Mouse (Mus musculus): ENCODE measurements around the gene Skp2. TPM values are rescaled to one million over a fixed set of nuclear protein-coding genes. Genes with fewer than 3 reads are reported as not detected.

The Skp2 gene
- polyA plus RNA-seq, 1 experiment = 22.1 TPM

- H3K27ac ChIP-seq (ENCODE audit: insufficient read depth, low read length) = no peak overlapping the region
- TF ChIP-seq CTCF (IDR thresholded peaks at IDR 0.05; ENCODE audit: borderline replicate concordance, insufficient read depth, low read length) = no peak
- TF ChIP-seq POLR2A (IDR thresholded peaks at IDR 0.05; ENCODE audit: low read depth, low read length) = no peak
- H3K4me1 ChIP-seq (ENCODE audit: control insufficient read depth, insufficient read depth, low read length) = peaks cover 3% of the 10 kb centered on the region; the same call in 1 of the 2 replicates
- no peak overlapping the region for H3K4me3 ChIP-seq (ENCODE audit: insufficient read depth, low read length)
These were observed 75.0 kb downstream of the Skp2 start for GRCm38 (mm10) chr15:9080206-9080605.

- Histone ChIP-seq H3K27ac (ENCODE audit: insufficient read depth, low read length) (no peak overlapping the region), H3K4me3 (ENCODE audit: insufficient read depth, low read length) (no peak overlapping the region), H3K4me1 (ENCODE audit: control insufficient read depth, insufficient read depth, low read length) (peaks cover 4% of the 10 kb centered on the region)
- TF ChIP-seq POLR2A (IDR thresholded peaks at IDR 0.05; ENCODE audit: low read depth, low read length) (no peak), CTCF (IDR thresholded peaks at IDR 0.05; ENCODE audit: borderline replicate concordance, insufficient read depth, low read length) (no peak)
These were observed 75.6 kb downstream of the Skp2 start for GRCm38 (mm10) chr15:9079626-9080025.

- no peak for TF ChIP-seq CTCF (IDR thresholded peaks at IDR 0.05; ENCODE audit: borderline replicate concordance, insufficient read depth, low read length)
- TF ChIP-seq POLR2A (IDR thresholded peaks at IDR 0.05; ENCODE audit: low read depth, low read length) = no peak
- Histone ChIP-seq H3K27ac (ENCODE audit: insufficient read depth, low read length) (no peak overlapping the region), H3K4me1 (ENCODE audit: control insufficient read depth, insufficient read depth, low read length) (peaks cover 6% of the 10 kb centered on the region), H3K4me3 (ENCODE audit: insufficient read depth, low read length) (no peak overlapping the region)
These were observed 76.5 kb downstream of the Skp2 start for GRCm38 (mm10) chr15:9078481-9079300.

DNA sequence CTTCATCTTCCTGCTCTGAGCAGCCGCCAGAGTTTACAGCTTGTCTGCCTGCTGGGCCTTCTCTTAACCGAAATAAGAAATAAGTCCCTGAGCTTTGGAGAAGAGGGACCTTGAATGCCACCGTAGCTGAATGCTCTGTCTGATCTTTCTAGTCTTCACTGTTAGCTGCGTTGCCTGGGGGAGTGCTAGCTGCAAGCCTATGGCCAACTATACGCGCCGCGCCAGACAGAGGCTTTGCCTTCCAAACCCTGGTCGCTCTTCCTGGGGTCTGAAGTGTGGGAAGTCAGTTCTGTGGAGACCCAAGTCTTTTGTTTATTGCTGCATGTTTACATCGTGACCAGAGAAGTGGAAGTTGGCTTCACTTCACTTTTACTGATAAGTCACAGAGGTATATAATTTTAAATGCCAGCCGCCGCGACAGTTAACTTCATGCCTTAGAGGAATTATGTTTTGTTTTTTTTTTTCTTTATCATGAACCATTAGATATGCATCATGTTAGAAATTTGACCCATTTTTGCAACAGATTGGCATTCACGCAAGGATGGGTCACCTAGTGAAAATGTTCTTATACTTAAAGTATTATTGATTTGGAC is 79.5 kb downstream of the Skp2 start:
- TF ChIP-seq CTCF (IDR thresholded peaks at IDR 0.05; ENCODE audit: borderline replicate concordance, insufficient read depth, low read length) = no peak
- H3K4me3 ChIP-seq (ENCODE audit: insufficient read depth, low read length) = no peak overlapping the region
- H3K4me1 ChIP-seq (ENCODE audit: control insufficient read depth, insufficient read depth, low read length) = peaks cover 6% of the 10 kb centered on the region
- 0 out of 2 replicates have a peak overlapping the region, but pooled peaks have one; percentile 30 for H3K27ac ChIP-seq (ENCODE audit: insufficient read depth, low read length)

DNA sequence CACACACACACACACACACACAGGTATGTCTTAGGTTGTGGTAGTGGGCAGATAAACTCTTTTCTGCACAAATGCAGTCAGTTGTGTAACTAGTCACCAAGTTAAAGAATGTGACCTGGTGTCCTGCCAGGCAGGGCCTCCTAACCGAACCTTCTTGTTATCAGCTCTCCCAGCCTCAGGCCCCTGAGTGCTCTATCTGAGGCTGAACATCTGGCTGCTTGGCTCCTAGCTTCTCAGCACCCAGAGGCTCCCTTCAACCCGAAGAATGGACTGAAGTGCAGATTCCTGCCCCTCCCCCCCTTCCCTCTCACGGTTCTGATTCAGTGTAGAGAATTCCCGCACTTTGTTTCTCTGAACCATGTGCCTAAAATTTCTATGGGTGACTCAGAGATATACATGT is 80.6 kb downstream of the Skp2 start:
- no peak overlapping the region for H3K4me3 ChIP-seq (ENCODE audit: insufficient read depth, low read length)
- TF ChIP-seq POLR2A (IDR thresholded peaks at IDR 0.05; ENCODE audit: low read depth, low read length) = no peak
- no peak for TF ChIP-seq CTCF (IDR thresholded peaks at IDR 0.05; ENCODE audit: borderline replicate concordance, insufficient read depth, low read length)
- H3K4me1 ChIP-seq (ENCODE audit: control insufficient read depth, insufficient read depth, low read length) = peaks cover 6% of the 10 kb centered on the region
- H3K27ac ChIP-seq (ENCODE audit: insufficient read depth, low read length) = no peak overlapping the region

DNA sequence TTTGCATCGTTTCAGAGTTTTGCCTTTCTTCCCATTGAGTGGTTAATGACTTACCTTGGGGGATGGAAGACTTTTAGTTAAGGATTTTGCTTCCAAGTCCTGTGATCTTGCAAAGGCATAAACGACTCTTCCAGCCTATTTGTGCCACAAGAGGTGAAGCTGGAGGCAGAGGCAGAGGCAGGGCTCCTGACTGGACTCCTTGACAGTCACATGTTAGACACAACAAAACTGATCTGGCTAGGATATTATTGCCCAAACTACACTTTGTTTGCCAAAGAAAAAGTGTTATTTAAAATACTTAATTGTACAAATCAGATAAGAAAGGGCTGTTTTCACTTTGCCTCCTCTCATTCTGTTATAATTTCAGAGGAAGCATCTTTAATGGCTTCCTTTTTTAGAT is 81.1 kb downstream of the Skp2 start:
- TF ChIP-seq CTCF (IDR thresholded peaks at IDR 0.05; ENCODE audit: borderline replicate concordance, insufficient read depth, low read length) = no peak
- no peak for TF ChIP-seq POLR2A (IDR thresholded peaks at IDR 0.05; ENCODE audit: low read depth, low read length)
- peaks cover 6% of the 10 kb centered on the region for H3K4me1 ChIP-seq (ENCODE audit: control insufficient read depth, insufficient read depth, low read length)
- H3K4me3 ChIP-seq (ENCODE audit: insufficient read depth, low read length) = no peak overlapping the region
- H3K27ac ChIP-seq (ENCODE audit: insufficient read depth, low read length) = no peak overlapping the region

GRCm38 (mm10) chr15:9073684-9074083 is 81.5 kb downstream of the Skp2 start:
- H3K27ac ChIP-seq (ENCODE audit: insufficient read depth, low read length) = no peak overlapping the region
- H3K4me3 ChIP-seq (ENCODE audit: insufficient read depth, low read length) = no peak overlapping the region
- peaks cover 6% of the 10 kb centered on the region for H3K4me1 ChIP-seq (ENCODE audit: control insufficient read depth, insufficient read depth, low read length)
- TF ChIP-seq POLR2A (IDR thresholded peaks at IDR 0.05; ENCODE audit: low read depth, low read length) (no peak), CTCF (IDR thresholded peaks at IDR 0.05; ENCODE audit: borderline replicate concordance, insufficient read depth, low read length) (no peak)

DNA sequence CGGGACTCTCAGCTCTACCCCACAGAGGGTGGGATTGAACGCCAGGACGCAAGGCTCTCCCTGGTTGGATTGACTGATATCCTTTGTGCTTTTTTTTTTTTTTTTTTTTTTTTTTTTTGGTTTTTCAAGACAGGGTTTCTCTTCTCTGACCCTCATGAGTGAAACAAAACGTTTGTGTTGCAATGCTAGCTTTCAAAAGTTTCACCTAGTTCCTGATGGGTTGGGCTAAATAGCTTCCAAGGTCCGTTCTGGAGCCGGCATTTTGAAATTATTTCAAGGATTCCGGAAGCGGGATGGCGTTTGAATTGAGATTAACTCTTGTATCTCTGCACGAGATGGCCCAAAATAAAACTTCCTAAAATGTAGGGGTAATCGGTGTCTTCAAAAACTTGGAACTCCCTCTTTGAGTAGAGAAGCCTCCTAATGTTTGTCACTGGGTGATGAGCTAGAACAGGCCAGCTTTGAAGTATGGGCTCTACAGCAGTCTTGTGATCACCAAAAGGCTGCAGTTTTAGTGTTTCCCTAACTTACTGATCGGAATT is 82.1 kb downstream of the Skp2 start:
- TF ChIP-seq CTCF (IDR thresholded peaks at IDR 0.05; ENCODE audit: borderline replicate concordance, insufficient read depth, low read length) = no peak
- no peak for TF ChIP-seq POLR2A (IDR thresholded peaks at IDR 0.05; ENCODE audit: low read depth, low read length)
- Histone ChIP-seq H3K4me3 (ENCODE audit: insufficient read depth, low read length) (no peak overlapping the region), H3K27ac (ENCODE audit: insufficient read depth, low read length) (no peak overlapping the region), H3K4me1 (ENCODE audit: control insufficient read depth, insufficient read depth, low read length) (peaks cover 6% of the 10 kb centered on the region)

DNA sequence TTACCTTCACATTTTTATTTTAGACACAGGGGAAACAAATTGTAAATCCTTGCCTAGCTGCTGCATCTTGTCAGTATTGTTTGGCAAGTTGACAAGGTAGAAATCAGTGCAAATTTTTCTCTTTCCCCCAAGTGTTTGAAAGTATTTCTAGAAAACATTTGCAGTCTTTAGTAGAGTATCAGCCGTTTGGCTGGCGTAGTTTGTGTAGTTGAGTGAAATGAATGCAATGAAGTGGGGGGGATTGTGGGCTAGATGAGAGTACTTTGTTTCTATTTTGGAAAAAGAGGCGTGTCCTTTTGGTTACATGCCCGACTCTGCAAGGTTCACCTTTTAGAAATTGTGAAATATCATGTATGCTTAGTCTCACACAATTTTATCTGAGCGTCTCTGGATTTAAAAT is 82.6 kb downstream of the Skp2 start:
- TF ChIP-seq CTCF (IDR thresholded peaks at IDR 0.05; ENCODE audit: borderline replicate concordance, insufficient read depth, low read length) = no peak
- no peak for TF ChIP-seq POLR2A (IDR thresholded peaks at IDR 0.05; ENCODE audit: low read depth, low read length)
- H3K4me3 ChIP-seq (ENCODE audit: insufficient read depth, low read length) = peak overlapping the region; percentile 61; the same call in 1 of the 2 replicates
- peaks cover 6% of the 10 kb centered on the region for H3K4me1 ChIP-seq (ENCODE audit: control insufficient read depth, insufficient read depth, low read length)
- no peak overlapping the region for H3K27ac ChIP-seq (ENCODE audit: insufficient read depth, low read length)

Measured in embryonic fibroblast, embryonic 13.5 days (primary cell).